Mouse (Mus musculus): ENCODE results near the gene Idi1. TPM values are rescaled to one million over a fixed set of nuclear protein-coding genes. Genes with fewer than 3 reads are reported as not detected.
"Not testable (repeated sequence)": the region's sequence is repeated elsewhere in the genome, so short reads cannot be mapped to it uniquely, and the experiment has no call there.

The Idi1 gene
- polyA plus RNA-seq, 1 experiment from 2014 or later = 81.8 TPM

- WGBS = 80% methylated on average over 6 of the region's 6 CpGs
- H3K9ac ChIP-seq (replicated peaks; ENCODE audit: low read length); H3K36me3 ChIP-seq (ENCODE audit: control insufficient read depth, insufficient read depth, low read length); ATAC-seq (ENCODE audit: low FRiP score, low TSS enrichment); H3K9me3 ChIP-seq (ENCODE audit: control insufficient read depth, low read length); H3K4me2 ChIP-seq (ENCODE audit: low read length); H3K27me3 ChIP-seq (ENCODE audit: control insufficient read depth, insufficient read depth, low read length); H3K4me1 ChIP-seq (ENCODE audit: control insufficient read depth, insufficient read depth, low read length); H3K4me3 ChIP-seq (replicated peaks; ENCODE audit: low read depth, low read length); H3K27ac ChIP-seq (replicated peaks; ENCODE audit: low read depth, low read length); DNase-seq: not testable (repeated sequence)
These were observed 52.4 kb downstream of the Idi1 start for GRCm38 (mm10) chr13:8937611-8938140.

GRCm38 (mm10) chr13:8941110-8941509 lies 55.8 kb downstream of the Idi1 start:
- H3K4me3 ChIP-seq (replicated peaks; ENCODE audit: low read depth, low read length); H3K27me3 ChIP-seq (ENCODE audit: control insufficient read depth, insufficient read depth, low read length); H3K9me3 ChIP-seq (ENCODE audit: control insufficient read depth, low read length); H3K36me3 ChIP-seq (ENCODE audit: control insufficient read depth, insufficient read depth, low read length); H3K27ac ChIP-seq (replicated peaks; ENCODE audit: low read depth, low read length); H3K4me2 ChIP-seq (ENCODE audit: low read length); H3K4me1 ChIP-seq (ENCODE audit: control insufficient read depth, insufficient read depth, low read length); ATAC-seq (ENCODE audit: low FRiP score, low TSS enrichment); DNase-seq; H3K9ac ChIP-seq (replicated peaks; ENCODE audit: low read length): not testable (repeated sequence)
- WGBS = 92% methylated on average over 4 of the region's 4 CpGs

- not testable (repeated sequence) for ATAC-seq (ENCODE audit: low FRiP score, low TSS enrichment); H3K9me3 ChIP-seq (ENCODE audit: control insufficient read depth, low read length); H3K4me2 ChIP-seq (ENCODE audit: low read length); H3K4me3 ChIP-seq (replicated peaks; ENCODE audit: low read depth, low read length); H3K9ac ChIP-seq (replicated peaks; ENCODE audit: low read length); H3K27ac ChIP-seq (replicated peaks; ENCODE audit: low read depth, low read length); H3K36me3 ChIP-seq (ENCODE audit: control insufficient read depth, insufficient read depth, low read length); DNase-seq; H3K4me1 ChIP-seq (ENCODE audit: control insufficient read depth, insufficient read depth, low read length); H3K27me3 ChIP-seq (ENCODE audit: control insufficient read depth, insufficient read depth, low read length)
- 86% methylated on average over 1 of the region's 5 CpGs for WGBS
These were observed 56.4 kb downstream of the Idi1 start for GRCm38 (mm10) chr13:8941701-8942100.

Small RNA genes within 50 kb of the gene (microRNA-seq; reads per million reads assigned to microRNA genes)
- not detected for gene Gm22750

Other genes starting within 250 kb of the Idi1 start
- 51.3 and 71.0 TPM in 2 replicates for gene Wdr37, start 13.6 kb upstream of the Idi1 start, polyA plus RNA-seq (2014; fragmentation: Nextera tagmentation; extraction: Ambion mirVana)
- not detected in 2 replicates for gene Gm9745, start 62.7 kb downstream of the Idi1 start, polyA plus RNA-seq (2014; fragmentation: Nextera tagmentation; extraction: Ambion mirVana)
- gene Idi2, start 67.4 kb downstream of the Idi1 start, polyA plus RNA-seq (2014; fragmentation: Nextera tagmentation; extraction: Ambion mirVana) = 0.09 TPM in 1 of 2 replicates, not detected in the other
- gene Gtpbp4, start 110.6 kb downstream of the Idi1 start, polyA plus RNA-seq (2014; fragmentation: Nextera tagmentation; extraction: Ambion mirVana) = 59.2 and 79.3 TPM in 2 replicates
- gene Larp4b, start 208.4 kb downstream of the Idi1 start, polyA plus RNA-seq (2014; fragmentation: Nextera tagmentation; extraction: Ambion mirVana) = 45.6 and 51.6 TPM in 2 replicates